Mouse (Mus musculus) spleen, embryonic (tissue): ENCODE data around the gene St6gal1.

Experiments used
- CTCF ChIA-PET: fragments of 350-600 bp; sonication (Branson Sonifier 250); formaldehyde crosslinking; loops from one replicate; lab custom pipeline; 2022; lab: Charles Lee

The St6gal1 gene

GRCm38 (mm10) chr16:23294747-23295146 lies 70.2 kb downstream of the St6gal1 start:
- CTCF ChIA-PET: interaction anchor here (1.0 kb wide), 1 partner anchor 13 kb away, joined by 3 read pairs; no protein-coding TSS in a partner anchor

- CTCF ChIA-PET: interaction anchor here (0.6 to 1.0 kb wide), 2 partner anchors 14 to 191 kb away, joined by 3 to 6 read pairs; no protein-coding TSS in a partner anchor
Measured at GRCm38 (mm10) chr16:23295720-23296119, 71.2 kb downstream of the St6gal1 start.

GRCm38 (mm10) chr16:23296721-23297120 lies 72.2 kb downstream of the St6gal1 start:
- CTCF ChIA-PET: no interaction called here

DNA sequence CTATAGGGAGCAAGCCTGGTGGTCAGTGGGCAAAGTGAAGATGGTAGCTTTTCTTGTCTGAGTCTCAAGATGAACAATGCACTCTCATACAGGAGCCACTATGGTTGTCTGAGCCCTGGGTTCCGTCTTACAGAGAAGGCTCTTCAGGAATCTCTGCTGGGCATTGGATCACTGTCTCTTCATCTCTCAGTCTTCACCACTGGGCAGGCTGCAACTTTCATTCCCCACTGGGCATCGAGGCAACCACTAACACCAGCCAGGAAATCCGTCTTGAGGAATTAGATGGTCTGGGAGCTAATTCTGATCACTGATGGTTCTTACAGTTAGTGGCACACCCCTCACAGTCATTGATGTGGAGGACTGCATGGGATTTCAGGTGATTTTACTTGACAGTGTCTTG lies 73.9 kb downstream of the St6gal1 start:
- CTCF ChIA-PET: no interaction called here

- CTCF ChIA-PET: no interaction called here
Measured at GRCm38 (mm10) chr16:23298911-23299310, 74.4 kb downstream of the St6gal1 start.

DNA sequence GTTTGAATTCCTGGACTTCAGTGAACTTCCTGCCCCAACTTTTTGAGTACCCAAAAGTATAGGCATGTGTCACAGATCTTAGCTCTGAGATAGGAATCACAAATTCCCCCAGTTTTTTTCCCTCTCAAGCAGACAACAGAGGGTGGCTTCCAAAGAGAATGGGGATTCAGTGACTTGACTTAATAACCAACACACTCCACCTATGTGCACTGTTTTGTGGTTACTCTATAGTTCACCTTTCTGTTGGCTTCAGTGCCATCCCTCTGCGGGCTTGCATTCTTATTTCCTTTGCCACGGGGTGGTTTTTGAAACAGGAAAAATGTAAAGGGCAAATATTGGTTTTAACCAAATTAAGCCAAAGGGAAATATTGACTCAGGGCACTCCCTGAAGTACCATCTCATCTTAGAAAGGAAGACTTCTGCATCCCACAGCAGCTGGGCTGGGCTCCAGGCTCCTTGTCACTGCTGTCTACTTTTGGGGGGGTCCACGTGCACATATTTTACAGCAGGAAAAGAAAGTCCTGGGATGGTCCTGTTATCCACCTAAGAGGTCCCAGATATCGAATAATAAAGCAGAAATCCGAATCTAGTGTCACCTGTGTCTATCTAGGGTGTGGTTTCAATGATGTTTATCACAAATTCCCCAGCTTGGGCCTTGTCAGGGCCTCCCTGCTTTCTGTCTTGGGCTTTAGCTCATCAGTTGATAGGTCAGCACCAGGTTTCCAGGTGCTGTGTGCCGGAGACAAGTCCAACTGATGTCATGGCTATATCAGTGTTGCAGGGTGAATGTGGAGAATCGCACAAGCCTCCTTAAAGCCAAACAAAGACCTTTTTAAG lies 75.6 kb downstream of the St6gal1 start:
- CTCF ChIA-PET: no interaction called here

GRCm38 (mm10) chr16:23301762-23302161 lies 77.2 kb downstream of the St6gal1 start:
- CTCF ChIA-PET: no interaction called here

- CTCF ChIA-PET: interaction anchor here (0.6 to 2.2 kb wide), 2 partner anchors 18 to 53 kb away, joined by 3 to 6 read pairs; no protein-coding TSS in a partner anchor
Measured at GRCm38 (mm10) chr16:23305830-23306623, 81.5 kb downstream of the St6gal1 start.

DNA sequence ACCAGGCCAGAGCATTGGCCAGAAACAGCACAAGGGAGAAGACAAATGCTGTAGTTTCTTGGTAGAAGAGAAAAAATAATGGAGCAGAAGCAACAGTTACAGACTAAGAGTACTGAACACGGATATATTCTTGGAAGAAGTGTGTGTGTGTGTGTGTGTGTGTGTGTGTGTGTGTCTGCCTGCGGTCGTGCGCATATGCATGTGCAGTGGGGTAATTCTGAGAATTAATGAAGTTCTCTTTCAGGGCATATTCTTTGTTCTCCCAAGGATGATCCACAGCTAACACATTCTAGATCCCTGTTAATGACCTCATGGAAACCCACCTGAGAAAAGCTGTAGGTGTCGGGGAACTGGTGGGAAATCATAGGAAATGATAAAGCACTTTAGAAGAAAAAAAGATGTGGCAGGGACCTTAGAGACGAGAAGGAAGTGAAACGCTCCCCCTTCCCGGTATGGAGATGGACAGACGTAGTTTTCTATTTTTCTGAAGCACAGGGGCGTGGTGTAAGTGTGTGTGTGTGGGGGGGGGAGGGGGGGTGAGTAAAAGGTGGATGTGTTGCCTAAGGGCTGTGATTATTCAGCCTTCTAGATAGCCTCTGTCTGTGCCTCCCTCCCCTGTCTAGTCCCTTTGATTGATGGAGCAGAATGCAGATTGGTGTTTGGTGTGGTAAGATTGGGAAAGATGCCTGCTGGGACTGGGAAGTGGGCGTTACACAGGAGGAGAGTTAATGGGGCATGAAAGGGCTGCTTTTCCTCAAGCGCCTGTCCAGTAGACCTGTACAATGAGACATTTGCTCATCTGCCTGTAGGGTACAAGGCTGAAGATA lies 82.8 kb downstream of the St6gal1 start:
- CTCF ChIA-PET: interaction anchor here (2.2 kb wide), 1 partner anchor 19 kb away, joined by 6 read pairs; no protein-coding TSS in a partner anchor

DNA sequence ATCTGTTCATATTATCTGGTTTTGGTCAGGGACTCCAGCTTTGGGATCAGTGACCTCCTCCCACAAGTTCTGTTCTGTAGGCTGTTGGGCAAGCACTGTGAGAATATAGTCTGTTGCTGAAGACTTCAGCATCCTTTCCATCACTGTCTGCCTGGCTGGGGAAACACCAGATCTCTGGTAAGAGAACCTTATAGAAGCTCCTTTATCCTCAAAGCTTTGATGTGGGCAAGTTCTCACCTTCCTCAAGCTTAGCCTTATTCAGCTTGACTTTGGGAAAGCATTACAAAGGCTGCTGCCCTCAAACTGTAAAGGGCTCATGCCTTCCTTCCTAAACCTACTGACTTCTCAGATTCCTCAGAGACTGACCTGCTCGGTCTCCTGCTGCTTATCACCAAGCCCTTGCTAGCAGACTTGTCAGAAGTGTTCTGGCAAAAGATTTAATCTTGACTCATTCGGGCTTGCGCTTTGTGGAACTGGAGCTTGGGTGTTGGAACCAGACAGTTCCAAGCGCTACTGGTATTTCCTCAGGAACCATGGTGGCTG lies 83.5 kb downstream of the St6gal1 start:
- CTCF ChIA-PET: no interaction called here

DNA sequence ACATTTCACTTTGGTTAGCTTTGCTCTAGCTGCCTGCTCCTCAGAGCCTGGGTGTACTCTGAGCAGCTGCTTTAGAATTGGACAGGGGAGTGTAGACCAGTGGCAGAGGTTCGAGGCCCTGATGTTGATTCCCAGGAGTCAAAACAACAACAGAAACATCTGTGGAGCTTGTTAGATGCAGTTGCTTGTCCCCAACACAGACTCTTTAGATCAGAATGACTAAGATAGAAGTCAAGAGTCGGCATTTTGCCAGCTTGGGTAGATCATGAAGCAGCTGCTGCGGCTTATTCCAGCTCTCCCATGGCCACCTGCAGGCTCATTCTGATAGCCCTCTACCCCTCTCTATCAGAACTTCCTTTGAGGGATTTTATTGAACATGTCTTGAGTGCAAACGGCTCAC lies 84.5 kb downstream of the St6gal1 start:
- CTCF ChIA-PET: interaction anchor here (0.8 to 1.3 kb wide), 2 partner anchors 21 to 44 kb away, joined by 3 to 4 read pairs; no protein-coding TSS in a partner anchor

DNA sequence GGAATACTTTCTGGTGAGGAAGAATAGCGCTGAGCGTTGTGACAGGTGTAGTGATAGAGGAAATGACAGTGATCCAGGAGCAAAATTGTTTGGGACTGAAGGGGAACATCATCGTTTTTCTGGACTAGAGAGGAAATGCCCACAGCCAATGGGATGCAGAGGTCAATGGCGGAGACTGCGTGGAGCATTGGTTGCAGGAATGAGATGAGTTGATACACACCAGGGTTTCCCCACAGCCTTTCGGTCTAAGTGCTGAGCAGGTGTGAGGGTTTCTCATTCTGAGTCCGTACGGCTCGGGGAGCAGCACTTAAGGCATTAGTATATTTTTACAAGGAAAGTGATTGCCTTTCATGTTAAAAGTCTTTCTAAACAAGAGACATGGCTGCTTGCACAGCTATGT lies 88.1 kb downstream of the St6gal1 start:
- CTCF ChIA-PET: no interaction called here

GRCm38 (mm10) chr16:23314790-23315189 lies 90.2 kb downstream of the St6gal1 start:
- CTCF ChIA-PET: no interaction called here

- CTCF ChIA-PET: interaction anchor here (0.6 kb wide), 1 partner anchor 13 kb away, joined by 3 read pairs; no protein-coding TSS in a partner anchor
Measured at GRCm38 (mm10) chr16:23317411-23318047, 93.0 kb downstream of the St6gal1 start.

DNA sequence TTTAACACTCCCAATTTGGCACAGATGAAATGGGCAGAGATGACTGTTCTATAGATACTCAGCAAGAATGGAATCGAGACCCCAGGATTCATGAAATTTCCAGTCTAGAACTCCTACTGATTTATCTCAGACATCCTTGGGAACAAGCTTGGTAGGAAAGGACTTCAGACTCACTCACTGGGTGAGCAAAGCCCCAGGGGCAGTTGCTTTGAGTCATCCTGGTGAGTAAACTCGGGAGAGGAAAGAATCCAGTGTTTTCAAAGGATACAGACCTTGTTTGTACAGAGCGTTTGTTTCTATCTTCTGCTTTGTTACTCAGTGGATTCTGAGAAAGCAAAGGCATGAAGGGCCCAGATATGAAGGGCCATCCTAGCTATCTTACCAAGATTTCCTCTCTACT lies 95.5 kb downstream of the St6gal1 start:
- CTCF ChIA-PET: no interaction called here

GRCm38 (mm10) chr16:23320579-23320978 lies 96.0 kb downstream of the St6gal1 start:
- CTCF ChIA-PET: no interaction called here

DNA sequence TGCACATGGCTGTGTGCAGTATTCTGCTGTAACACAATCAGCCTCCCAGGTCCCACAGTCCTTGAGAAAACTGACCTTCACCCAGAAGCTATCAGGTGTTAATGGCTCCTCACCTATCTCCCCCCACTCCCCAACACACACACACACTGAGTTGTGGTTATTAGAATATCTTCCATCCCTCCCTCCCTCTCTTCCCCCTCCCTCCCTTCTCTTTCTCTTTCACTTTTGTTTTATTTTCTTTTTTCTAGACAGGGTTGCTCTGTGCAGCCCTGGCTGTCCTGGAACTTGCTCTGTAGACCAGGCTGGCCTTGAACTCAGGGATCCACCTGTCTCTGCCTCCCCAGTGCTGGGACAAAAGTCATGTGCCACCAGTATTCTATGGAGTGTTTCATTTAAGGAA lies 97.9 kb downstream of the St6gal1 start:
- CTCF ChIA-PET: no interaction called here

- CTCF ChIA-PET: no interaction called here
Measured at GRCm38 (mm10) chr16:23323915-23324314, 99.4 kb downstream of the St6gal1 start.

- CTCF ChIA-PET: no interaction called here
Measured at GRCm38 (mm10) chr16:23324867-23325650, 100.5 kb downstream of the St6gal1 start.

DNA sequence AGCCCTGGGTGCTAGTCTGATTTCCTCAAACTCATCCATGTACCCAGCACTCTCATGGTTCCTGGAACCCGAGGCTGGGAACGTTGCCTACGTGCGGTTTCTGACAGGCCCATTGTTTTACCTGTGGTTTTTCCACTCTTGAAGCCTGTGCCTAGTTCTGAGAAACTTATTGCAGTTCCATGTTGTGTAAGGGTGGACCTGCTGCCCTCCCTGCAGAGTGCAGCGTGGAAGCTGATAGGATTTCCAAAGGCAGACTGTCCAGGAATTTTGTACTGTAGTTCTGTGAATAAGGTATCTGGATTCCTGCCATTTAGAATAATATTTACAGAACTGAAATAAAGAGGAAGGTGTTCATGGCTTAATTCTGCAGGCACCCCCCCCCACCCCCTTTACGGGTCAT lies 102.1 kb downstream of the St6gal1 start:
- CTCF ChIA-PET: interaction anchor here (0.7 kb wide), 1 partner anchor 96 kb away, joined by 7 read pairs; no protein-coding TSS in a partner anchor
